Mouse (Mus musculus) Patski (cell line): ENCODE results near the gene Hlcs. TPM values are rescaled to one million over a fixed set of nuclear protein-coding genes. Genes with fewer than 3 reads are reported as not detected.

Experiments used
- ATAC-seq: fragments of 100-300 bp; one replicate; pipeline ENCODE4 v1.8.0; 2021
- CTCF ChIA-PET: fragments of 350-600 bp; sonication (Branson Sonifier 250); formaldehyde crosslinking; loops from one replicate; lab custom pipeline; 2022; ENCODE audit warnings: inconsistent platforms; lab: Charles Lee
- POLR2A ChIA-PET: fragments of 350-600 bp; sonication (Branson Sonifier 250); formaldehyde crosslinking; loops from one replicate; lab custom pipeline; 2022; ENCODE audit warnings: antibody characterized with exemption, inconsistent platforms; lab: Charles Lee
- DNase-seq: peaks from one replicate; pipeline ENCODE4 v3.0.0-alpha.2; 2011; ENCODE audit warnings: low read depth, low spot score
- H3K27me3 ChIP-seq: fragments of 371-371 bp; one replicate; pipeline ENCODE4 v1.5.1; 2021
- CTCF ChIP-seq: fragments of 100-300 bp; IDR thresholded peaks from one replicate; pipeline ENCODE4 v1.5.1; 2021
- in situ Hi-C: fragments of 300-500 bp; cut with MboI; formaldehyde crosslinking; loops from 3 replicates; pipeline ENCODE4 v1.11.1; 2018; ENCODE audit warnings: low pct_unique_long_range_greater_than_20kb, mixed read lengths
- polyA plus RNA-seq: library from polyadenylated mRNA; unstranded; gene quantifications from one replicate; pipeline ENCODE4 v1.2.3, GENCODE M21; 2021

The Hlcs gene
- polyA plus RNA-seq, 1 experiment from 2014 or later = 15.3 TPM

GRCm38 (mm10) chr16:94180122-94180870 is 133.1 kb downstream of the Hlcs start:
- H3K27me3 ChIP-seq = no peaks in the 10 kb centered on the region
- CTCF ChIA-PET = no interaction called here
- no peak for ATAC-seq
- POLR2A ChIA-PET = no interaction called here
- TF ChIP-seq CTCF = no peak
- in situ Hi-C loops = no loop called here
- no peak for DNase-seq

- no peaks in the 10 kb centered on the region for H3K27me3 ChIP-seq
- in situ Hi-C loops = no loop called here
- ATAC-seq = no peak
- CTCF ChIA-PET = no interaction called here
- POLR2A ChIA-PET = no interaction called here
- no peak for TF ChIP-seq CTCF
- DNase-seq = no peak
These were observed 133.8 kb downstream of the Hlcs start for GRCm38 (mm10) chr16:94179341-94180121.

- CTCF ChIA-PET = interaction anchor here (0.7 kb wide), 1 partner anchor 17 kb away, joined by 3 read pairs; no protein-coding TSS in a partner anchor
- ATAC-seq (no peak), DNase-seq (no peak)
- no peak for TF ChIP-seq CTCF
- no peaks in the 10 kb centered on the region for H3K27me3 ChIP-seq
- in situ Hi-C loops = no loop called here
- POLR2A ChIA-PET = no interaction called here
These were observed 134.7 kb downstream of the Hlcs start for GRCm38 (mm10) chr16:94178441-94179220.

GRCm38 (mm10) chr16:94176997-94177857 is 136.1 kb downstream of the Hlcs start:
- no peak for TF ChIP-seq CTCF
- no peak for DNase-seq
- ChIA-PET CTCF (no interaction called here), POLR2A (no interaction called here)
- H3K27me3 ChIP-seq = no peaks in the 10 kb centered on the region
- ATAC-seq = no peak
- in situ Hi-C loops = no loop called here

- no peaks in the 10 kb centered on the region for H3K27me3 ChIP-seq
- in situ Hi-C loops = no loop called here
- no peak for DNase-seq
- no peak for TF ChIP-seq CTCF
- POLR2A ChIA-PET = no interaction called here
- ATAC-seq = no peak
- CTCF ChIA-PET = no interaction called here
These were observed 137.9 kb downstream of the Hlcs start for GRCm38 (mm10) chr16:94175366-94175986.

- ChIA-PET POLR2A (no interaction called here), CTCF (no interaction called here)
- DNase-seq (no peak), ATAC-seq (no peak)
- in situ Hi-C loops = no loop called here
- H3K27me3 ChIP-seq = no peaks in the 10 kb centered on the region
- TF ChIP-seq CTCF = no peak
These were observed 140.0 kb downstream of the Hlcs start for GRCm38 (mm10) chr16:94173361-94173760.

- no peak for ATAC-seq
- no peak for DNase-seq
- POLR2A ChIA-PET = no interaction called here
- in situ Hi-C loops = no loop called here
- H3K27me3 ChIP-seq = no peaks in the 10 kb centered on the region
- CTCF ChIA-PET = no interaction called here
- no peak for TF ChIP-seq CTCF
These were observed 143.2 kb downstream of the Hlcs start for GRCm38 (mm10) chr16:94170218-94170617.

GRCm38 (mm10) chr16:94168655-94169545 is 144.5 kb downstream of the Hlcs start:
- ChIA-PET POLR2A (interaction anchor here (0.6 to 1.0 kb wide), 2 partner anchors 11 to 14 kb away, joined by 3 read pairs; no protein-coding TSS in a partner anchor), CTCF (no interaction called here)
- no peak for TF ChIP-seq CTCF
- no peak for DNase-seq
- no peak for ATAC-seq
- in situ Hi-C loops = no loop called here
- H3K27me3 ChIP-seq = no peaks in the 10 kb centered on the region

- H3K27me3 ChIP-seq = no peaks in the 10 kb centered on the region
- in situ Hi-C loops = no loop called here
- TF ChIP-seq CTCF = no peak
- ChIA-PET CTCF (no interaction called here), POLR2A (no interaction called here)
- ATAC-seq (no peak), DNase-seq (no peak)
These were observed 148.4 kb downstream of the Hlcs start for GRCm38 (mm10) chr16:94164978-94165377.
